Mouse (Mus musculus): Measurements from ENCODE around the gene Ccdc32.
"Not testable (repeated sequence)": the region's sequence is repeated elsewhere in the genome, so short reads cannot be mapped to it uniquely, and the experiment has no call there.

Gene Ccdc32

DNA sequence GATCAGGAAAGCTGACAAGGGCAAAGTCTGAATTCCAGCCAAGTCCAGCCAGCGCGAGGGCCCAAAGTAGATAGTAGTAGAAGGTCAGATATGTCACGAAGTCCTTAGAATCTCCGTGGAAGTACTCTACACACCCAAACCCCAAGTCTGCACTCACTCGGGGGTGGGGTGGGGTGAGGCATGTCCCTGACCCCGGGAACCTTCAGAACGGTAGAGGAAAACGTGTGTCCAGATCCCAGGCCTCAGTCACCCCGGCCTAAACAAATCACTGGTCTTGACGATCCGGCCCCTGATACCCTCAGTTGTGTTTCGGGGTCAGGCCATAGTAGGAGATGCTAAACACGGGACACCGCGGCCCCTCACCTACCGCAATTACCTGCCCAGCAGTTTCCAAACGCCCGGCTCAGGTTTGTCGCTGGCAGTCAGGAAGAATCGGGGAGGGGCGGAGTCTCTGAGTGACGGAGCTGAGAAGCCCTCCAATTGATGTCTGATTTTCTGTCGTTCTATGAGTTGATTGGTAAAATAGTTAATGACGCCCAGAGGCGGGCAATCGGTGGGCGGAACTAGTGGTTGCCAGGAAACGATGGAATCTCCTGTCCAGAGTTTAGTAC, at the start of gene Ccdc32:
Gene Ccdc32, minus strand, starts transcription at position 453 of the 611 bp plus-strand sequence.
- peak; percentile 98 for DNase-seq (ENCODE audit: low spot score)

DNA sequence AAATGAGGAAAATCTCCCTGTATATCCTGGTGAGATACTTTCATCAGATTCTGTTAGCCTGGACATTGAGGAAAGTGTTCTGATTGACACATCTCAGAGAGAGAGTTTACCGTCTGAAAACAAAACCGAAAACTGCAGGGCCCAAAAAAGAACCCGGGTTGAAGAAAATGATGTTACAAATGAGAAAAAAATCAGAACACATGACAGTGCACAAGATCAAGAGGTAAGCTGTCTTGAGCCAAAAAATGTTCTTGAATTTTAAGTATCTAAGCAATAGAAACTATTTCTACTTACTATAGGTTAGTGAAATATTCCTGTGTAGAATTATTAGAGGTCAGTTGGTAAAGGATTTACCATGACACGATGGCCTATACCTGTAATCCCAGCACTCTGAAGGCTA, 43.2 kb upstream of the Ccdc32 start:
- no peak for DNase-seq (ENCODE audit: low spot score)

DNA sequence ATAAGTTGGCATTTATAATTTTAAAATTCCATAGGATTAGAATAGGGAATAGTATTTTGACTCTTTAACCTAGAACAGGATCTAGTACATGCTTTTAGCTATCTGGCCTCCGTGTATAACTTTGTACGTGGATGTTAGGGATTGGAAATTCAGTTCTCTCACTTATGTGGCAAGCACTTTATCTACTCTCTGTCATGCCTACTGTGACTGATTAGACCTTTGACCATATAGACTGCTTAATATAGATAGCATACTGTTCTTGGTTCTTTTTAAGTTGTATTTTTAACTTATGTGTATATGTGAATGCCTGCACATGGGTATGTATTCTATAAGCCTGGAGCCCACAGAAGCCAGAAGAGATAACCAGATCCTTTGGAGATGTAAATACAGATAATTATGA, 30.9 kb upstream of the Ccdc32 start:
- no peak for DNase-seq (ENCODE audit: low spot score)

GRCm38 (mm10) chr2:119050132-119050650, 21.0 kb upstream of the Ccdc32 start:
- DNase-seq (ENCODE audit: low spot score): no peak

DNA sequence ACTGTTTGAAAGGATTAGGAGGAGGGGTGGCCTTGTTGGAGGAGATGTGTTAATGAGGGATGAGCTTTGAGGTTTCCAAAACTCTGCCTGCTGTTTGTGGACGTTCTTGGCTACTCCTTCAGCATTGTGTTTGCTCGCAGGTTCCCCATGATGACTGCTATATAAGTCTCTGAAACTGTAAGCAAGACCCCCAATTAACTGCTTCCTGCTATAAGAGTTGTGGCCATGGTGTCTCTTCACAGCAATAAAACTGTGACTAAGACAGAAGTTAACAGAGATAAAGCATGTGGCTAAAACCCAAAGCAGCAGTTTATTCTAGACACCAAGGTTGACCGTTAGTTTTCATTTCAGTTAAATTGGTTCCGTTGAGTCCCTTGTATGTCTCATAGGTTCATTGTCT, 18.7 kb upstream of the Ccdc32 start:
- DNase-seq (ENCODE audit: low spot score): no peak

DNA sequence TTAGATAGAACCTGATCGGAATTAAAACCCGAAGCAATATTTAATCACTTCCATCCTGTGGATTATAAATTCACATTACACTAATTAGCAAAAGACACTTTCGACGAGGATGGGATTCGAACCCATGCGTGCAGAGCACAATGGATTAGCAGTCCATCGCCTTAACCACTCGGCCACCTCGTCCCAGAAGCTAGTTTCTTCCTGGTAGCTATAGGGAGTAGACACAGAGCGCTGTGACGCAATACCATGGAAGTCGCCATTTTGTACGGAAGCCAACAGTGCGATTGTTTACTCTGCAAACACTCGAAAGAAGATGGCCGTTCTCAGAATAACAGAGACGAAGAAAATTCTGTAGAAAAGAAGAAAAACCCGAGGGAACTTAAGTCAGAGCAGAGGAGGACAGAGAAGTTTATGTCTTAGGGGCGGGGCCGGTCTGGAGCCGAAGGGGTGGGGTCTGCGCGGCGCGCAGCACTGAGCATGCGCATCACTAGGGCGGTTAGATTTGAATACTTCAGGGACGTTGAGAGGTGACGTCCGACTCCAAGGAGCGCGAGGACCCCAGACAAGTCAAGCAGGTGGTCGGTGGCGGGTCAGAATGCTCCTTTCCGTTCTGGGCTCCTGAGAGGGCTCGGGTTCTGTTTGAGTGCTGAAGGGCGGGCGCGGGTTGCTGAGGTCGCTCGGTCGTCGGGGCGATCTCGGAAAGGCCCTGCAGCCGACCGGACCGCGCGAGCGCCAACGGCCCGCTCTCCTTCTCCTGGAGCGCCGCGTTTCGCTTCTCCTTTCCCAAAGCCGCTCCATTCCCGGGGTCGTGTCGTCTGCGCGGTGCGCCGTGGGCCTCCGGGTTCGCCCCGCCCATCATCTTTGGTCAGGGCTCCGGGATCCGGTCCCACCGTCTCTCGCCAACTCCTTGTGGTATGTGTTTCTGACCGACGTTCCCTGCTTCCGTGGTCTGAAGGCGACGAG, 17.7 kb upstream of the Ccdc32 start, which contains the start of gene Knl1:
Gene Knl1, plus strand, starts transcription at position 471 of the 963 bp plus-strand sequence.
- DNase-seq (ENCODE audit: low spot score): peak; percentile 95

- no peak for DNase-seq (ENCODE audit: low spot score)
Observed at GRCm38 (mm10) chr2:119045163-119045562, 16.0 kb upstream of the Ccdc32 start.

DNA sequence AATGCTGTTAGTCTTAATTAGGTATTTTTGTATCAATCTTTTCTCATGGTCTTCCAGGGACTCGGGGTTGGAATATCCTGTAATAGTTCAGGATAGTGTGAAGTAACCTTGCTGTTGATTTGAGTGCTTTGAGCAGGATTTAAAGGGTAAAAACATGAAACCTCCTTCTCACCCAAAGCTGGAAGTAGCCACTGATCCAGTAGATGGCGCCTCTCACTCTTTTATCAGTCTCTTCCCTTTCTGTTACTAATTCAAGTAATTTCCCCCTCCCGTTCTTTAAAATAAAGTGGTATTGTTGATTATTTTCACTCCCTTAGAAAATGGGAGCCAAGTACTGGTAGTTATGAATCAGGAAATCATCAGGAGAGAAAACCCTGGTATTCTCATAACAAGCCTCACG, 11.7 kb upstream of the Ccdc32 start:
- peak; percentile 11 for DNase-seq (ENCODE audit: low spot score)

DNA sequence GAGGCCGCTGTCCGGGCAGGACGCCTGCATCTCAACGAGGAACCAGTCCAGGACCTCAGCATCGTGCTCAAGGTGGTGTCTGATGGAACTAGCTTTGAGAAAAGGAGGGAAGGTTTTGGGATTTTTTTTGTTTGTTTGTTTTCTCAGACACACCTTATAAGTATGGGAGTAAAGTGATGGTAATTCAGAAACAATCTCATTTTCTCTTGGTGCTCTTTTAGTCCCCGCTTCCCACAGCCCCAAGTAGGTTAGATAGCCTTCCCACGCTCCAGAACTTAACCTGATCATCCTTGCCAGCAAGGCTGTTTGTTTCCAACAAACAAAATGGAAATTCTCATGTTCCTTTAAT, 6.2 kb upstream of the Ccdc32 start:
- DNase-seq (ENCODE audit: low spot score): no peak

DNA sequence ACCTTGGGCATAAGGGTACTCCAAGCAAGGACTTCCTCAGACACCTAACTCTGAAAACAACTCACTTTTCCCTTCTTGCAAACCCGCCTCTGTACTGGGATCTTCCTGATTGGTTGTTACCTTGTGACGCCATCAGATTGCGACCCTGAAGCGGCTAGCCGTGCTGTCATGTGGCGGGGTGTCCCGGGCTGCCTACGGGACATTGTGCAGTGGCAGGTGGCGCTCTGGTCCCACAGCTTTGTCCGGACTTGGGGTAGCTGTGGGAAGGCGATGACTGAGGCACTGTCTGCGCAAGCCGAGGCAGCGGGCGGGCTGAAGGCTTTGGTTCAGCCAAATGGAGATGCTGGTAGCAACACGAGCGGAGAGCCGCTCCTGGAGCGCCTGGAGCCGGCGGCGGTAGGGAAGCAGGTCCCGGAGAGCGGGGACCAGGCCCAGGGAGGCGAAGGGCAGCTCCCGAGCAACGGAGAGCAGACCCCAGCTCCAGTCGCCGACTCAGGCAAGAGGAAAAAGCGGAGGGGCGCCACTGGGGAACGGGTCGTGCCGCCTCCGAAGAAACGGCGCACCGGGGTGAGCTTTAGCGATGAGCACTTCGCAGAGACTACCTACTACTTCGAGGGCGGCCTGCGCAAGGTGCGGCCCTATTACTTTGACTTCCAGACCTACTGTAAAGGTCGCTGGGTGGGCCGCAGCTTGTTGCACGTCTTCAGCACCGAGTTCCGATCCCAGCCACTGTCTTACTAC, 5.6 kb upstream of the Ccdc32 start, which contains the start of gene Rpusd2:
Gene Rpusd2, plus strand, starts transcription at position 135 of the 741 bp plus-strand sequence.
- peak; percentile 96 for DNase-seq (ENCODE audit: low spot score)

- no peak for DNase-seq (ENCODE audit: low spot score)
Observed at GRCm38 (mm10) chr2:119032191-119032590, 3.0 kb upstream of the Ccdc32 start.

DNA sequence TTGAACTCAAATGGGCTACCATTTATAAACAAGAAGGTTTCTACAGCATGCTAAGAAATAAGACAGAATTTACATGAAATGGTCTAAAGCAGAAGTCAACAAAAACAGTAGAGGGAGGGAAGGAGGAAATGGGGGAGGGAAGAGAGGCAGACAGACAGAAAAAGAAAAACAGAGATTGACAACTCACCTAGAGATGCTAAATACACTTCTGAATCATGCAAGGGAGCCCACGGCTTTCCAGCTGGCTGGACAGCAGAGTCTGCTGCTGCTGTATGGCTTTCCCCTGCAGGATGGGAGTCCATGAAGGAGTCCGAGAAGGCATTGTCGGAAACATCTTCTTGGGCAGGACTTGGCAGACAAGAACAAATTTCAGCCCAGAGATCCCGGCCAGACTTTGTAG, 2.2 kb downstream of the Ccdc32 start:
- no peak for DNase-seq (ENCODE audit: low spot score)

DNA sequence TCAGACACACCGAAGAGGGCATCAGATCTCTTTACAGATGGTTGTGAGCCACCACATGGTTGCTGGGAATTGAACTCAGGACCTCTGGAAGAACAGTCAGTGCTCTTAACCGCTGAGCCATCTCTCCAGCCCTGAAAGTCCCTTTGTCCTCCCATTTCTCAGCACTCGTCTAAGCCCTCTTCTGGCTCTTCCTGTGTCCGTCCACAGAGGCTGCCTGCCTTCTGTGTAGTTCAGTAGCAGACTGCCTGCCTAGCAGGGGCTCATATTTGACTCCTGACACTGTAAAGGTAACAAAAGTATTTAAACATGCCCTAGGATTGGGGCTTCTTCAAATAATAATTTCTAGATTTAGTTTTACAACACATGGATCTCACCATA, 4.0 kb downstream of the Ccdc32 start:
- DNase-seq (ENCODE audit: low spot score): no peak

- DNase-seq (ENCODE audit: low spot score): no peak
Observed at GRCm38 (mm10) chr2:119024536-119025238, 4.5 kb downstream of the Ccdc32 start.

GRCm38 (mm10) chr2:119023154-119023660, 6.0 kb downstream of the Ccdc32 start:
- DNase-seq (ENCODE audit: low spot score): no peak

- DNase-seq (ENCODE audit: low spot score): no peak
Observed at GRCm38 (mm10) chr2:119019538-119019937, 9.7 kb downstream of the Ccdc32 start.

- no peak for DNase-seq (ENCODE audit: low spot score)
Observed at GRCm38 (mm10) chr2:119019131-119019530, 10.1 kb downstream of the Ccdc32 start.

- no peak for DNase-seq (ENCODE audit: low spot score)
Observed at GRCm38 (mm10) chr2:119018391-119019122, 10.6 kb downstream of the Ccdc32 start.

GRCm38 (mm10) chr2:119017647-119018046, 11.5 kb downstream of the Ccdc32 start:
- no peak for DNase-seq (ENCODE audit: low spot score)

GRCm38 (mm10) chr2:119016312-119016711, 12.9 kb downstream of the Ccdc32 start:
- not testable (repeated sequence) for DNase-seq (ENCODE audit: low spot score)
